Mouse (Mus musculus) liver, adult 2 months (tissue): Measurements from ENCODE around the gene Il18bp.

Experiments
- CTCF ChIP-seq: fragments of 200-500 bp; IDR thresholded peaks from 2 replicates; pipeline ENCODE4 v1.5.1; 2011; ENCODE audit warnings: low read depth, low read length, control low read depth
- POLR2A ChIP-seq: fragments of 200-500 bp; IDR thresholded peaks from 2 replicates; pipeline ENCODE4 v1.6.1; 2011; ENCODE audit warnings: low read length, control low read depth; ENCODE audit not compliant: insufficient read depth; ENCODE audit errors: extremely low read depth

DNA sequence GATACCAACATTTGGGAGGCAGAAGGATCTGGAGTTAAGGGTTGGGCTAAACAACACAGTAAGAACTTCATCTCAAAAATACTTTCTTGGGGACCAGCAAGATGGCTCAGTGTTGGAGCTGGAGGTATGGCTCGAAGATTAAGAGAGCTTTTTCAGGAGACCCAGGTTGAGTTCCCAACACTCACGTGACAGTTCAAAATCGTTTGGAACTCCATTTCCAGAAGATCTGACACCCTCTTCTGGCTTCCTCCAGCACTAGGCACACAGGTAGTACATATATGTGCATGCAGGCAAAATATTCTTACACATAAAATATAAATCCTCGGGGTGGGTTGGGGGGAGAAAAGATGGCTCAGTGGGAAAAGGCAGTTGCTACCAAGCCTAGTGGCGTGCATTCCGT lies 47.9 kb upstream of the Il18bp start:
- TF ChIP-seq CTCF, result no peak
- no peak for TF ChIP-seq POLR2A
